Mouse (Mus musculus) neural tube, embryonic 12.5 days (tissue): ENCODE results near the gene Kctd11. TPM values are rescaled to one million over a fixed set of nuclear protein-coding genes. Genes with fewer than 3 reads are reported as not detected.

Experiments used
- ATAC-seq: fragments of 200-750 bp; cut with Nextera tagmentation; 2 replicates; pipeline ENCODE4 v1.8.0; 2017; ENCODE audit warnings: low read depth, mild to moderate bottlenecking, moderate TSS enrichment, moderate library complexity; ENCODE audit not compliant: low FRiP score
- H3K27ac ChIP-seq: fragments of 300-500 bp; sonication (generic); 2 replicates; pipeline ENCODE4 v1.5.1; 2016
- H3K27me3 ChIP-seq: fragments of 300-500 bp; sonication (generic); replicated peaks from 2 replicates; pipeline ENCODE4 v1.6.1; 2016; ENCODE audit warnings: mild to moderate bottlenecking
- H3K36me3 ChIP-seq: fragments of 300-500 bp; sonication (generic); 2 replicates; pipeline ENCODE4 v1.6.1; 2016; ENCODE audit warnings: mild to moderate bottlenecking
- H3K4me1 ChIP-seq: fragments of 300-500 bp; sonication (generic); 2 replicates; pipeline ENCODE4 v1.6.1; 2016
- H3K4me2 ChIP-seq: fragments of 300-500 bp; sonication (generic); replicated peaks from 2 replicates; pipeline ENCODE4 v1.6.1; 2016; ENCODE audit warnings: mild to moderate bottlenecking
- H3K4me3 ChIP-seq: fragments of 300-500 bp; sonication (generic); 2 replicates; pipeline ENCODE4 v1.5.1; 2016
- H3K9ac ChIP-seq: fragments of 300-500 bp; sonication (generic); 2 replicates; pipeline ENCODE4 v1.6.1; 2016; ENCODE audit warnings: mild to moderate bottlenecking
- H3K9me3 ChIP-seq: fragments of 300-500 bp; sonication (generic); 2 replicates; pipeline ENCODE4 v1.6.1; 2016; ENCODE audit warnings: mild to moderate bottlenecking
- WGBS: fragments of 180-500 bp; shearing (Covaris S2); methylation state at CpG from one replicate; pipeline ENCODE4 v1.1.7; 2016; 5-methylcytosine and 5-hydroxymethylcytosine counted together
- polyA plus RNA-seq: library from polyadenylated mRNA; unstranded; fragments of >200 nt; fragmentation: Nextera tagmentation; extraction: Ambion mirVana; gene quantifications from 2 replicates; pipeline ENCODE4 v1.2.1, GENCODE M21; 2016

The Kctd11 gene
- polyA plus RNA-seq, 1 experiment from 2014 or later: 3.1 TPM

DNA sequence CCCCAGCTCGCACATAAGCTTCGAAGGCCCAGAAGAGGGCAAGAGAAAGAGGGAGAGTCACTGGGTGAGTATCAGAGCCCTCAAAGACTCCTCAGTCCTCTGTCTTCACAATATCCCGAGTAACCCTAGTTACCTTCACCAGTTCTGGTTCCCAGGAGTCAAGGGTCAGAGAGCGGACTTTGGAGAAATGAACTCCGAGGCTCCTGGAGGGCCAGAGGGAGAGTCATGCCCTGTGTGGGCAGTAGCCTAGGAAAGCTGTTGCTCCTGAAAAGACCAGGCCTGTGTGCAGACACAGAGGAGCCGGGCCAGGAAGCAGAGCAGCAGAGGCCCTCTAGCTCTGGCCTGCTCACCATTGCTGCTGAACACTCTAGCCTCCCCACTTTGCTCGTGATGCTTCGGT is 3.5 kb upstream of the Kctd11 start:
- no peaks in the 10 kb centered on the region for H3K36me3 ChIP-seq
- H3K27ac ChIP-seq: no peak overlapping the region
- ATAC-seq: no peak
- WGBS: 86% methylated on average over 8 of the region's 8 CpGs
- H3K9ac ChIP-seq: no peak overlapping the region
- H3K4me2 ChIP-seq: no peak overlapping the region
- H3K9me3 ChIP-seq: no peaks in the 10 kb centered on the region
- peaks cover 20% of the 10 kb centered on the region for H3K4me1 ChIP-seq
- no peak overlapping the region for H3K4me3 ChIP-seq
- peaks cover 11% of the 10 kb centered on the region; the same call in 1 of the 2 replicates for H3K27me3 ChIP-seq

GRCm38 (mm10) chr11:69884240-69884639 is 3.0 kb upstream of the Kctd11 start:
- Histone ChIP-seq H3K27me3 (peaks cover 13% of the 10 kb centered on the region; the same call in 1 of the 2 replicates), H3K9me3 (no peaks in the 10 kb centered on the region), H3K9ac (no peak overlapping the region), H3K4me2 (no peak overlapping the region), H3K27ac (no peak overlapping the region), H3K36me3 (no peaks in the 10 kb centered on the region), H3K4me3 (no peak overlapping the region), H3K4me1 (peaks cover 20% of the 10 kb centered on the region)
- WGBS: 83% methylated on average over 9 of the region's 9 CpGs
- ATAC-seq: no peak

GRCm38 (mm10) chr11:69883527-69884151 is 2.4 kb upstream of the Kctd11 start:
- Histone ChIP-seq H3K27me3 (peaks cover 13% of the 10 kb centered on the region; the same call in 1 of the 2 replicates), H3K27ac (no peak overlapping the region), H3K36me3 (no peaks in the 10 kb centered on the region), H3K4me1 (peaks cover 26% of the 10 kb centered on the region), H3K4me3 (no peak overlapping the region), H3K4me2 (no peak overlapping the region), H3K9ac (no peak overlapping the region), H3K9me3 (no peaks in the 10 kb centered on the region)
- 85% methylated on average over 8 of the region's 8 CpGs for WGBS
- ATAC-seq: no peak

GRCm38 (mm10) chr11:69883066-69883465 is 1.9 kb upstream of the Kctd11 start:
- Histone ChIP-seq H3K36me3 (no peaks in the 10 kb centered on the region), H3K27me3 (peaks cover 13% of the 10 kb centered on the region; the same call in 1 of the 2 replicates), H3K4me3 (no peak overlapping the region), H3K9ac (no peak overlapping the region), H3K9me3 (no peaks in the 10 kb centered on the region), H3K4me1 (peaks cover 31% of the 10 kb centered on the region), H3K27ac (no peak overlapping the region), H3K4me2 (no peak overlapping the region)
- WGBS: 61% methylated on average over 4 of the region's 4 CpGs
- ATAC-seq: no peak

DNA sequence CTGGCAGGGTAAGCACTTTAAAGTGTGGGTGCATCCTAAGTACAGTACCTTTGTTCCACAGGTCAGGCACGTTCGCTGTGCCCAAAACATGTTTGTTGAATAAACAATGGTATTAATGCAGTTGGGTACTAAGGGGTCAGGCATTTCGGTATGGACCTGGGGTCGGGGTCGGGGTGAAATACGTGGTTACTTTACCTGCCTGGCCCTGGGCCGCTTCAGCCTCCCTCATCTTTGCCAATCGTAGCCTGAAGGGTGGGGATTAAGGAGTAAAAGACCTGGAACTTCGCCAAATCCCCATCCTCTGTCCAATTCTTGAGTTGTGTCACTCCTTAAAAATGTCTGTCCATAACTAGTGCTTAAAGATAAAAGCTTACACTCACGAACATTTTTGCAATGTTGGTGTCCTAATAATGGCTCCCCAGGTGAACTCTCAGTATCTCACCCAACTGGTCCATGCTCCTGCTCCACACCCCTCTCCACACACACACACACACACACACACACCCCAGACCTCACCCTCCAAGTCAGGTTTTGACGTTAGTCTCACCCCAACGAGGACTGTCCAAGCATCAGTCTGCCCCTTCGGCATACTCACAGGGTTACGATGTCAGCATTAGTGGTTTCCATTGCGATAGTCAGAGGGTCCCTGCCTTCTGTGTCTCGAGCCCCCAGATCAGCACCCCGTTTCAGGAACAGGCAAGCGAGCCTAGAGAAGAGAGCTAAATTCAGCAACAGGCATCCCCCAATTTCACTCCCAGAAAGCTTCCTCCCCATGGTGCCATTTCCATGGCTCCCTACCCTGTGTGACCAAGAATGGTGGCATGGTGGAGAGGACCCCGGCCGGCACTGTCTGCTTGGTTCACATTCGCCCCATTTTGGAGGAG is 823 bp upstream of the Kctd11 start:
- peaks cover 13% of the 10 kb centered on the region; the same call in 1 of the 2 replicates for H3K27me3 ChIP-seq
- H3K4me1 ChIP-seq: peaks cover 35% of the 10 kb centered on the region
- no peaks in the 10 kb centered on the region for H3K36me3 ChIP-seq
- no peaks in the 10 kb centered on the region for H3K9me3 ChIP-seq
- WGBS: 64% methylated on average over 21 of the region's 21 CpGs
- H3K9ac ChIP-seq: no peak overlapping the region
- H3K4me2 ChIP-seq: peak overlapping the region; percentile 84
- ATAC-seq: 0 out of 2 replicates have a peak, but pooled peaks have one; percentile 13
- H3K4me3 ChIP-seq: peak overlapping the region; percentile 46
- no peak overlapping the region for H3K27ac ChIP-seq

GRCm38 (mm10) chr11:69880506-69880852 is 727 bp downstream of the Kctd11 start:
- Histone ChIP-seq H3K4me1 (peaks cover 36% of the 10 kb centered on the region), H3K4me3 (peak overlapping the region; percentile 46), H3K27me3 (peaks cover 13% of the 10 kb centered on the region; the same call in 1 of the 2 replicates), H3K27ac (0 out of 2 replicates have a peak overlapping the region, but pooled peaks have one; percentile 26), H3K9me3 (no peaks in the 10 kb centered on the region), H3K36me3 (no peaks in the 10 kb centered on the region), H3K9ac (peak overlapping the region; percentile 54), H3K4me2 (peak overlapping the region; percentile 84)
- ATAC-seq: peak; percentile 37; the same call in 1 of the 2 replicates
- WGBS: under 1% methylated on average over 18 of the region's 18 CpGs

DNA sequence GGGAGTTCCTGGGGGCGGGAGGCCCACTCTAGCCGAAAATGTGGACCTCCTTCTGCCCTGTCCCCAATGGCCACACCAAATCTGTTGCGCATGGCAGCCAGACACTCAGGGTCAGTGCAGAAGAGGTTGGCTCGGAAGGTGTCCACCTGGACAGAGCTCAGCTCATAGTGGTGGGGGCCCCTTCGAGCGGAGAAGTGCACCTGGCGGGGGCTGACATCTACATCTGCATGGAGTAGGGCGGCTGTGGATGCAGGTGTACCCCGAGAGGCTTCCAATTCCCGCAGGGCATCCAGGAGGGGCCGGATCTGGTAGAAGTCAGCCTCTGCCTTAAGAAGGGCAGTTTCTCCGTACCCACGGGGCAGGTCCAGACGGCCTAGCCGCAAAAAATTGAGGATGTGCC is 1.5 kb downstream of the Kctd11 start:
- no peak overlapping the region for H3K4me3 ChIP-seq
- peaks cover 13% of the 10 kb centered on the region; the same call in 1 of the 2 replicates for H3K27me3 ChIP-seq
- H3K27ac ChIP-seq: no peak overlapping the region
- peak overlapping the region; percentile 84 for H3K4me2 ChIP-seq
- no peak for ATAC-seq
- WGBS: 64% methylated on average over 15 of the region's 15 CpGs
- peaks cover 36% of the 10 kb centered on the region for H3K4me1 ChIP-seq
- no peaks in the 10 kb centered on the region for H3K9me3 ChIP-seq
- H3K9ac ChIP-seq: no peak overlapping the region
- H3K36me3 ChIP-seq: no peaks in the 10 kb centered on the region

DNA sequence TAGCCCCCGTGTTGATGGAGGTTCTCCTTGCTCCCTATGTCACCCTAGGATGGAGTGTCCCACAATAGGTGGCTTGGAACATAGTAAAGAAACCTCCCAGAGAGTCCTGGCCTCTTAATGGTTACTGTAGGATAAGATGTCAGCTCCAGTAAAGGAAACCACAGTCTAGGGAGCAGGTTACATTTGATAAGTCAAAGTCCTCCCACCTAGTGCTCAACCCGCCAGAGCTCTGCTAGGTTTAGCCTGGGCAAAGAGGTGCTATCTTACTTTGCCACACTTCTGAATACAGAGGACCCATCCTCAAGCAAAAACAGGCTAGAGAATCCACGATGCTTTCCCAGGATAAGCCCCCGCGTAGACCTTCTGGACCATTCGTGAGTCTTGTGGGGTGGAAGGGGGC is 2.3 kb downstream of the Kctd11 start:
- Histone ChIP-seq H3K4me3 (no peak overlapping the region), H3K4me1 (peaks cover 36% of the 10 kb centered on the region), H3K27ac (no peak overlapping the region), H3K27me3 (peaks cover 13% of the 10 kb centered on the region; the same call in 1 of the 2 replicates), H3K9me3 (no peaks in the 10 kb centered on the region), H3K4me2 (0 out of 2 replicates have a peak overlapping the region, but pooled peaks have one; percentile 84), H3K36me3 (no peaks in the 10 kb centered on the region), H3K9ac (no peak overlapping the region)
- WGBS: 91% methylated on average over 6 of the region's 6 CpGs
- no peak for ATAC-seq

DNA sequence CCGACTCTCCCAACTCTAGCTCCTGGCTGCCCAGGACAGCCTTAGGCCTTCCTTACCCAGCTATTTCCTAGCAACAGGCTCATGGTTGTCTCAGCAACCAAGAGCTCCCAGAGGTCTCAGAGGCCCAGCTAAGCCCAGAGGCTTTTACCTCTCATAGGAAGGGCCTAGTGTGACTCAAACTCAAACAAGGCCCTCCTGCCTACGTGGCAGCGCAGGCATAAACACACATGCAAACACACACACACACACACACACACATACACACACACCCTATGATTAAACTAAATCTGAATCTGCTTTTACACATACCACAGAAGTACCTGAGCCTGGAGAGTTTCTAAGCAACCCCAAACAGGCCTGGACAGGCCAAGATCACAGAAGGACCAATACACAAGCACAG is 2.8 kb downstream of the Kctd11 start:
- Histone ChIP-seq H3K4me3 (no peak overlapping the region), H3K27ac (no peak overlapping the region), H3K9me3 (no peaks in the 10 kb centered on the region), H3K9ac (no peak overlapping the region), H3K36me3 (no peaks in the 10 kb centered on the region), H3K4me2 (0 out of 2 replicates have a peak overlapping the region, but pooled peaks have one; percentile 84), H3K4me1 (peaks cover 36% of the 10 kb centered on the region), H3K27me3 (peaks cover 13% of the 10 kb centered on the region; the same call in 1 of the 2 replicates)
- WGBS: 77% methylated on average over 3 of the region's 3 CpGs
- ATAC-seq: no peak

DNA sequence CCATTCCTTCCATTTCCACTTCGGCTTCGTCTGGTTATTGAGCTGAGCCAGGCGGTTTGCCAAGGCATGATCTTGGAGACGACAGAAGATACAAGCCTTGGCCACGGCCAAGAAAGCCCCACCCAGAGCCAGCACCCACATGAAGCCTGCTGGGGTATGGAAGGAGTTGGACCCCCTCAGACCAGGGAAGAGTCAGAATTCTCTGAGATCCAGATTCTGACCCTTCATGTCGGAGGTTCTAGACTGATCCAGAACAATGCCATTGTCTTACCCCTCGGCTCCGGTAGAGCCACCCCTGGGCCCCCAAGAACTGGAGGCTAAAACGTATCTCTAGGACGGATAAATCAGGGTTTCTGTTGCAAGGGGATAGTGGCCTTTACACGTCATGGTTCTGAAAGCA is 3.3 kb downstream of the Kctd11 start, which contains the start of gene Tmem95:
Tmem95 (minus strand) TSS at position 141 of the 400 bp plus-strand sequence.
- Histone ChIP-seq H3K9me3 (no peaks in the 10 kb centered on the region), H3K9ac (0 out of 2 replicates have a peak within 1 kb of the TSS, but pooled peaks have one; percentile 26), H3K4me1 (peaks cover 36% of the 10 kb centered on the region), H3K4me2 (peak within 1 kb of the TSS; percentile 84), H3K36me3 (no peaks in the 10 kb centered on the region), H3K4me3 (no peak within 1 kb of the TSS), H3K27me3 (peaks cover 13% of the 10 kb centered on the region; the same call in 1 of the 2 replicates), H3K27ac (no peak within 1 kb of the TSS)
- WGBS: 94% methylated on average over 11 of the region's 11 CpGs
- no peak for ATAC-seq

GRCm38 (mm10) chr11:69876867-69877266 is 4.3 kb downstream of the Kctd11 start:
- Histone ChIP-seq H3K4me3 (no peak overlapping the region), H3K4me2 (peak overlapping the region; percentile 46), H3K9me3 (no peaks in the 10 kb centered on the region), H3K4me1 (peaks cover 36% of the 10 kb centered on the region), H3K27me3 (peaks cover 7% of the 10 kb centered on the region; the same call in 1 of the 2 replicates), H3K36me3 (no peaks in the 10 kb centered on the region), H3K27ac (no peak overlapping the region), H3K9ac (0 out of 2 replicates have a peak overlapping the region, but pooled peaks have one; percentile 26)
- 0 out of 2 replicates have a peak, but pooled peaks have one; percentile 29 for ATAC-seq
- WGBS: 1% methylated on average over 12 of the region's 12 CpGs

GRCm38 (mm10) chr11:69876186-69876585 is 5.0 kb downstream of the Kctd11 start:
- H3K9ac ChIP-seq: no peak overlapping the region
- no peak overlapping the region for H3K4me3 ChIP-seq
- no peak overlapping the region for H3K4me2 ChIP-seq
- H3K27me3 ChIP-seq: peaks cover 7% of the 10 kb centered on the region; the same call in 1 of the 2 replicates
- H3K4me1 ChIP-seq: peaks cover 30% of the 10 kb centered on the region
- no peaks in the 10 kb centered on the region for H3K36me3 ChIP-seq
- ATAC-seq: no peak
- H3K27ac ChIP-seq: no peak overlapping the region
- 74% methylated on average over 7 of the region's 7 CpGs for WGBS
- no peaks in the 10 kb centered on the region for H3K9me3 ChIP-seq
